ENCODE assay signal across 8 mouse cellular contexts in genomic region chr9:72533089-72533415, GRCm38 (mm10). TPM values are rescaled to one million over a fixed set of nuclear protein-coding genes. Genes with fewer than 3 reads are reported as not detected.
DNase-seq lines count a peak whose midpoint lies in the region; ATAC-seq and TF ChIP-seq lines count a peak whose summit lies in the region.

No protein-coding gene starts in this region.

- no peak for ATAC-seq in heart, embryonic 11.5 days (replicated peaks; ENCODE audit: insufficient number of reproducible peaks, low FRiP score, low TSS enrichment)
- no peak for ATAC-seq in forebrain, embryonic 16.5 days
- ATAC-seq in erythroid progenitor cell, adult 5-6 weeks (replicated peaks; ENCODE audit: low FRiP score, poor library complexity, severe bottlenecking): no peak

- H3K4me1 ChIP-seq in heart, embryonic 11.5 days (ENCODE audit: control insufficient read depth, insufficient read depth, low read length): peaks cover 9% of the 10 kb centered on the region
- peaks cover 0 to 25% of the 10 kb centered on the region in 2 experiments; a peak in 3 of 4 replicates for H3K4me1 ChIP-seq in CH12.LX (ENCODE audit: control insufficient read depth in 1 of 2, insufficient read depth in 2 of 2)
- H3K4me1 ChIP-seq in forebrain, embryonic 16.5 days (replicated peaks; ENCODE audit: control insufficient read depth, insufficient read depth, low read length): peaks cover 14% of the 10 kb centered on the region

- H3K9ac ChIP-seq in heart, embryonic 11.5 days (ENCODE audit: low read depth, low read length): peak overlapping the region; percentile 99
- H3K9ac ChIP-seq in CH12.LX (ENCODE audit: insufficient read depth, low read depth): peak overlapping the region; percentile 94
- peak overlapping the region; percentile 88 for H3K9ac ChIP-seq in forebrain, embryonic 16.5 days (replicated peaks; ENCODE audit: low read depth, low read length)

- H3K9me3 ChIP-seq in heart, embryonic 11.5 days (replicated peaks; ENCODE audit: control insufficient read depth, low read length): no peaks in the 10 kb centered on the region
- H3K9me3 ChIP-seq in CH12.LX (replicated peaks; ENCODE audit: low read length): no peaks in the 10 kb centered on the region
- no peaks in the 10 kb centered on the region for H3K9me3 ChIP-seq in forebrain, embryonic 16.5 days (ENCODE audit: control insufficient read depth, low read length)

- dilution Hi-C loops in CH12.LX (cut with MboI; ENCODE audit: extremely low pct_ligation_motif_present, extremely low pct_unique_long_range_greater_than_20kb, low sequenced_read_pairs): no loop called here

- in situ Hi-C loops in CH12.LX (cut with MboI; ENCODE audit: low pct_ligation_motif_present, low pct_unique_long_range_greater_than_20kb, low sequenced_read_pairs): no loop called here

- TF ChIP-seq EP300 in CH12.LX (IDR thresholded peaks at IDR 0.05; ENCODE audit: low read length): no peak

- H3K79me2 ChIP-seq in CH12.LX (replicated peaks; ENCODE audit: control insufficient read depth, extremely low read depth, insufficient read depth, poor library complexity, severe bottlenecking) (peaks cover 30% of the 10 kb centered on the region), macrophage (ENCODE audit: inconsistent target) (peaks cover 57% of the 10 kb centered on the region)

- TF ChIP-seq RAD21 in CH12.LX (IDR thresholded peaks at IDR 0.05; ENCODE audit: low read depth, low read length): no peak

- H3K27ac ChIP-seq in heart, embryonic 11.5 days (ENCODE audit: low read depth, low read length): peak overlapping the region; percentile 99
- H3K27ac ChIP-seq in CH12.LX (ENCODE audit: insufficient read depth, low read depth) (peak overlapping the region; percentile 99), macrophage (peak overlapping the region; percentile 62)
- H3K27ac ChIP-seq in forebrain, embryonic 16.5 days (ENCODE audit: low read length): peak overlapping the region; percentile 100

- no peaks in the 10 kb centered on the region for H3K36me3 ChIP-seq in heart, embryonic 11.5 days (ENCODE audit: control insufficient read depth, insufficient read depth, low read length)
- H3K36me3 ChIP-seq in CH12.LX (replicated peaks in 1 of 2; ENCODE audit: control insufficient read depth in 1 of 2, insufficient read depth in 1 of 2, low read length in 1 of 2): peaks cover 0 to 2% of the 10 kb centered on the region in 2 experiments
- H3K36me3 ChIP-seq in forebrain, embryonic 16.5 days (ENCODE audit: control insufficient read depth, insufficient read depth): no peaks in the 10 kb centered on the region
- H3K36me3 ChIP-seq in macrophage (ENCODE audit: inconsistent target): no peaks in the 10 kb centered on the region

- TF ChIP-seq POLR2A in CH12.LX (IDR thresholded peaks at IDR 0.05; ENCODE audit: low read depth, low read length): no peak

- peak overlapping the region; percentile 94 for H3K4me3 ChIP-seq in heart, embryonic 11.5 days (ENCODE audit: low read depth, low read length)
- H3K4me3 ChIP-seq in CH12.LX (replicated peaks in 1 of 3; ENCODE audit: low read depth in 2 of 3, low read length in 2 of 3, poor library complexity in 1 of 3) (peak overlapping the region; percentile 90 to 94 (median 94)), macrophage (ENCODE audit: inconsistent target) (peak overlapping the region; percentile 58)
- H3K4me3 ChIP-seq in forebrain, embryonic 16.5 days (replicated peaks; ENCODE audit: low read length): peak overlapping the region; percentile 87

- peak overlapping the region; percentile 78 for H3K4me2 ChIP-seq in heart, embryonic 11.5 days
- peak overlapping the region; percentile 25; the same call in 1 of the 2 replicates for H3K4me2 ChIP-seq in CH12.LX (ENCODE audit: insufficient read depth, low read depth, poor library complexity, severe bottlenecking)
- H3K4me2 ChIP-seq in forebrain, embryonic 16.5 days (ENCODE audit: low read length): peak overlapping the region; percentile 72

- no peaks in the 10 kb centered on the region for H3K27me3 ChIP-seq in heart, embryonic 11.5 days (ENCODE audit: control insufficient read depth, insufficient read depth, low read length)
- no peaks in the 10 kb centered on the region for H3K27me3 ChIP-seq in CH12.LX (replicated peaks)
- H3K27me3 ChIP-seq in forebrain, embryonic 16.5 days (replicated peaks; ENCODE audit: control insufficient read depth, insufficient read depth, low read length): no peaks in the 10 kb centered on the region

- 0% methylated on average over 2 of the region's 2 CpGs for WGBS in heart, embryonic 11.5 days (ENCODE audit: insufficient replicate concordance)
- WGBS in forebrain, embryonic 16.5 days: 0% methylated on average over 2 of the region's 2 CpGs
- 0% methylated on average over 2 of the region's 2 CpGs for WGBS in macrophage (ENCODE audit: missing documents)

- DNase-seq in heart, adult 8-10 months (ENCODE audit: low spot score): no peak
- DNase-seq in CH12.LX (ENCODE audit: extremely low read depth): no peak
- no peak for DNase-seq in layer of hippocampus, adult 9-11 months
- no peak for DNase-seq in thymus, postnatal 14 days

- no peak for TF ChIP-seq CTCF in CH12.LX (conservative IDR thresholded peaks at IDR 0.05 in 1 of 2, IDR thresholded peaks at IDR 0.05 in 1 of 2; ENCODE audit: low read depth in 2 of 2, low read length in 2 of 2)

TF ChIP-seq in CH12.LX, 34 proteins besides CTCF, POLR2A, EP300 and RAD21:
- TF ChIP-seq MXI1 (IDR thresholded peaks at IDR 0.05; ENCODE audit: low read depth, low read length): no peak
- no peak for TF ChIP-seq ELF1 (IDR thresholded peaks at IDR 0.05; ENCODE audit: low read depth, low read length)
- no peak for TF ChIP-seq USF2 (conservative IDR thresholded peaks at IDR 0.05; ENCODE audit: low read depth, low read length)
- no peak for TF ChIP-seq USF1 (IDR thresholded peaks at IDR 0.05; ENCODE audit: low read depth, low read length)
- TF ChIP-seq GABPA (IDR thresholded peaks at IDR 0.05; ENCODE audit: insufficient replicate concordance, low read depth, low read length): no peak
- no peak for TF ChIP-seq JUN (IDR thresholded peaks at IDR 0.05; ENCODE audit: insufficient read depth, low read depth, low read length)
- TF ChIP-seq E2F4 (IDR thresholded peaks at IDR 0.05; ENCODE audit: insufficient replicate concordance, low read depth, low read length): no peak
- no peak for TF ChIP-seq ZNF384 (IDR thresholded peaks at IDR 0.05; ENCODE audit: low read depth, low read length)
- no peak for TF ChIP-seq IRF4 (IDR thresholded peaks at IDR 0.05; ENCODE audit: low read depth, low read length)
- TF ChIP-seq MEF2A (IDR thresholded peaks at IDR 0.05; ENCODE audit: borderline replicate concordance, low read depth, low read length): no peak
- TF ChIP-seq ZKSCAN1 (IDR thresholded peaks at IDR 0.05; ENCODE audit: borderline replicate concordance, low read depth, low read length): no peak
- TF ChIP-seq MAX (IDR thresholded peaks at IDR 0.05; ENCODE audit: low read length): no peak
- TF ChIP-seq ETS1 (conservative IDR thresholded peaks at IDR 0.05; ENCODE audit: low read depth, low read length): no peak
- TF ChIP-seq ZMIZ1 (IDR thresholded peaks at IDR 0.05; ENCODE audit: low read depth, low read length): no peak
- TF ChIP-seq MYC (IDR thresholded peaks at IDR 0.05; ENCODE audit: low read depth, low read length): no peak
- no peak for TF ChIP-seq RCOR1 (conservative IDR thresholded peaks at IDR 0.05; ENCODE audit: low read depth, low read length)
- no peak for TF ChIP-seq JUND (conservative IDR thresholded peaks at IDR 0.05; ENCODE audit: low read depth, low read length)
- TF ChIP-seq NRF1 (IDR thresholded peaks at IDR 0.05; ENCODE audit: low read depth, low read length): no peak

RNA-seq across cellular contexts. Expression of gene Rfx7, which starts 1.0 kb away (rescaled TPM):
- polyA plus RNA-seq in heart, embryonic 11.5 days (2014; fragmentation: Nextera tagmentation; extraction: Ambion mirVana): 10.9 and 12.2 TPM in 2 replicates
- 1 to 10 TPM; 7.4 to 8.9 (median 8.7) TPM for total RNA-seq in heart, adult 8-10 months (2022)
- 18.4 and 21.0 TPM in 2 replicates for total RNA-seq in CH12.LX (2012; rRNA removed)
- 27.3 and 30.0 TPM in 2 replicates for total RNA-seq in CH12.LX (2014; rRNA removed)
- polyA plus RNA-seq in CH12.LX (2012; ENCODE audit: insufficient read length, low read depth): 42.2 and 49.9 TPM in 2 replicates
- polyA plus RNA-seq in forebrain, embryonic 16.5 days (2015; fragmentation: Nextera tagmentation; extraction: Ambion mirVana): 17.2 and 18.6 TPM in 2 replicates
- 10 to 100 TPM; 13.6 to 88.1 (median 55.7) TPM for total RNA-seq in macrophage (2018; cell fraction: chromatin; rRNA removed)
- total RNA-seq in macrophage (2018; cell fraction: cytosol; rRNA removed): 10 to 100 TPM in 23 of 26 experiments, 1 to 10 TPM in 3; 7.9 to 20.3 (median 14.7) TPM
- total RNA-seq in macrophage (2018; cell fraction: nucleus; rRNA removed): 10 to 100 TPM; 12.7 to 78.4 (median 36.6) TPM
- polyA plus RNA-seq in macrophage (2018): 9.5 to 10.6 TPM (median 10.1 TPM) in 3 replicates
- total RNA-seq in erythroid progenitor cell, adult 5-6 weeks (2015; ENCODE audit: low replicate concordance): 13.8 and 17.3 TPM in 2 replicates
- 4.5 and 5.4 TPM in 2 replicates for total RNA-seq in erythroid progenitor cell, adult 5-6 weeks (2017; ENCODE audit: low replicate concordance)

RNA-seq across cellular contexts. Expression of gene Tex9, which starts 41.0 kb away (rescaled TPM):
- polyA plus RNA-seq in heart, embryonic 11.5 days (2014; fragmentation: Nextera tagmentation; extraction: Ambion mirVana): 17.0 and 19.4 TPM in 2 replicates
- 1 to 10 TPM; 2.0 to 2.6 (median 2.4) TPM for total RNA-seq in heart, adult 8-10 months (2022)
- total RNA-seq in CH12.LX (2012; rRNA removed) (12.7 and 16.7 TPM in 2 replicates), CH12.LX (2014; rRNA removed) (12.1 and 17.0 TPM in 2 replicates)
- polyA plus RNA-seq in CH12.LX (2012; ENCODE audit: insufficient read length, low read depth) (27.4 and 29.2 TPM in 2 replicates), macrophage (2018) (1.00 to 1.4 TPM (median 1.1 TPM) in 3 replicates)
- polyA plus RNA-seq in forebrain, embryonic 16.5 days (2015; fragmentation: Nextera tagmentation; extraction: Ambion mirVana): 27.4 and 33.3 TPM in 2 replicates
- 10 to 100 TPM in 16 of 26 experiments, 1 to 10 TPM in 9, under 1 TPM in 1; 0.87 to 26.5 (median 12.6) TPM for total RNA-seq in macrophage (2018; cell fraction: chromatin; rRNA removed)
- 1 to 10 TPM in 15 of 26 experiments, under 1 TPM in 11; 0.19 to 3.1 (median 1.1) TPM for total RNA-seq in macrophage (2018; cell fraction: cytosol; rRNA removed)
- total RNA-seq in macrophage (2018; cell fraction: nucleus; rRNA removed): 10 to 100 TPM in 2 of 26 experiments, 1 to 10 TPM in 24; 1.1 to 13.3 (median 5.5) TPM
- 25.9 and 51.1 TPM in 2 replicates for total RNA-seq in erythroid progenitor cell, adult 5-6 weeks (2015; ENCODE audit: low replicate concordance)
- 58.1 and 61.0 TPM in 2 replicates for total RNA-seq in erythroid progenitor cell, adult 5-6 weeks (2017; ENCODE audit: low replicate concordance)

Comparison
In these comparisons a context has a peak if more than half of its experiments do, and no peak if none do; other contexts are left out.
1. H3K4me2 ChIP-seq: peak in every context shown above with its lines; median percentile 78 in heart, embryonic 11.5 days; 72 in forebrain, embryonic 16.5 days; 25 in CH12.LX.